Mouse (Mus musculus): Measurements from ENCODE around the gene Ano4. TPM values are rescaled to one million over a fixed set of nuclear protein-coding genes. Genes with fewer than 3 reads are reported as not detected.

Ano4 gene
- total and polyA plus RNA-seq, 3 experiments = 0.33 TPM; not detected in 2

DNA sequence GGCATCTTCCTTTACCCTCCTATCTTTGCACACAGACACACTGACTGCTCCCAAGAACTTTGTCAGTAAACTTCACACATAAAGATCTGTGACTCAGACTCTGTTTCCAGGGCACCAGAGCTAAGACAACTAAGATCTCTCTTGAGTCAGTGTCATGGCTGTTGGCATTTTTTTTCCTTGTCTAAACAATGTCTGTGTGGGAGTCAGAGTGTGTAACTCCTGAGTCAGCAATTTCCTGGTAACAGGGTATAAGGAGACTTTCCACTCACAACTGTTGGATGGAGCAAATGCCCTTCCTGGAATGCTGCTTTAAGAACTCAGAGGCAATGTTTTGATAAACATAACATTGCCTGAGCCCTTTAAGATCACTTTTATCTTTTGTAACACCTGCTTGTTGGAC lies 37.0 kb downstream of the Ano4 start:
- Histone ChIP-seq H3K36me3 (replicated peaks) (no peaks in the 10 kb centered on the region), H3K4me3 (ENCODE audit: low read depth, low read length) (no peak overlapping the region), H3K9me3 (replicated peaks) (no peaks in the 10 kb centered on the region), H3K27me3 (ENCODE audit: insufficient read depth, low read length) (no peaks in the 10 kb centered on the region), H3K4me1 (ENCODE audit: insufficient read depth, low read depth, low read length) (no peaks in the 10 kb centered on the region)
- ATAC-seq (ENCODE audit: extremely low read depth, insufficient number of reproducible peaks, low FRiP score, poor library complexity, severe bottlenecking) = no peak
- DNase-seq (ENCODE audit: low spot score) = no peak
- TF ChIP-seq GATA1 (IDR thresholded peaks at IDR 0.05; ENCODE audit: borderline replicate concordance, low read length) (no peak), POLR2AphosphoS5 (IDR thresholded peaks at IDR 0.05; ENCODE audit: insufficient replicate concordance, low read depth, low read length) (no peak), TAL1 (conservative IDR thresholded peaks at IDR 0.05; ENCODE audit: low read depth, low read length) (no peak), CTCF (IDR thresholded peaks at IDR 0.05; ENCODE audit: low read depth, low read length) (no peak), GATA2 (IDR thresholded peaks at IDR 0.05; ENCODE audit: borderline replicate concordance, low read depth, low read length) (no peak)

DNA sequence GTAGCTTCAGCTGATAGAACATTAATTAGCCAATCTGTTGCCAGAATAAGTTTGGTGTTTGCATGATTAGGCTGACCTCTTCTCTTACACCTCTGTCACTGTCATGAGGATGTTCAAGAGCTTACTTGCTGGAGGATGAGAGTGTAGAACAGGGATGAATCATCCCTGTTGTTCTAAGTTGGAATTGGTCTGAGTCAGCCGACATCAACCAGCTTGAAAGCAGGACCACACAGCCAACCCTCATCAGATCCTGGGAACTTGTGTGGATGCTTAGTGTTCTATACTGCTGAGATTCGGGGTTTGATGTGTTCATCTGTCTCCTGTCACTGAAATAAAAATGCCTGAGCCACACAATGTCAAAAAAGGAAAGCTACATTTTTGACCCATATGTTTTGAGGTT lies 44.2 kb downstream of the Ano4 start:
- H3K4me1 ChIP-seq (ENCODE audit: insufficient read depth, low read depth, low read length) = no peaks in the 10 kb centered on the region
- no peak for ATAC-seq (ENCODE audit: extremely low read depth, insufficient number of reproducible peaks, low FRiP score, poor library complexity, severe bottlenecking)
- DNase-seq (ENCODE audit: low spot score) = no peak
- no peak for TF ChIP-seq GATA2 (IDR thresholded peaks at IDR 0.05; ENCODE audit: borderline replicate concordance, low read depth, low read length)
- TF ChIP-seq TAL1 (conservative IDR thresholded peaks at IDR 0.05; ENCODE audit: low read depth, low read length) = no peak
- no peak for TF ChIP-seq CTCF (IDR thresholded peaks at IDR 0.05; ENCODE audit: low read depth, low read length)
- TF ChIP-seq GATA1 (IDR thresholded peaks at IDR 0.05; ENCODE audit: borderline replicate concordance, low read length) = no peak
- no peak for TF ChIP-seq POLR2AphosphoS5 (IDR thresholded peaks at IDR 0.05; ENCODE audit: insufficient replicate concordance, low read depth, low read length)
- no peaks in the 10 kb centered on the region for H3K9me3 ChIP-seq (replicated peaks)
- H3K27me3 ChIP-seq (ENCODE audit: insufficient read depth, low read length) = no peaks in the 10 kb centered on the region
- H3K4me3 ChIP-seq (ENCODE audit: low read depth, low read length) = no peak overlapping the region
- H3K36me3 ChIP-seq (replicated peaks) = no peaks in the 10 kb centered on the region

DNA sequence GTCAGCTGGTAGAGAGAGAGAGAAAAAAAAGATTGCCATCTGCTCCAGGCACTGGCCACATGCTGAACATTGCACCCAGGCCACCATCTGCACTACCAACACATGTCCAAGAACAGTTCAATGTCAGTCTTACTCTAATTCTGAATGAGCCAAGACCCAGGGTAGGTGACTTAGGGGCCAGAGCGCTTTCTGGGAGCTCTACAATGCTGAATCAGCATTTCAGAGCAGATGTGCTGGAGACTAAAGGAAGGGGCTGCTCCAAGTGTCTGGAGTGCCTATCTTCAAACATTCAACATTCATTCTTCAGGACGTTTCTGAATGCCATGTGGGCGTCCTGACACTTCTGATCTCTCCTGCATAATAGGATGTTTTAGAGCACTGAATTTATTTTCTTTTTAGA lies 51.8 kb downstream of the Ano4 start:
- no peaks in the 10 kb centered on the region for H3K4me1 ChIP-seq (ENCODE audit: insufficient read depth, low read depth, low read length)
- no peaks in the 10 kb centered on the region for H3K36me3 ChIP-seq (replicated peaks)
- TF ChIP-seq POLR2AphosphoS5 (IDR thresholded peaks at IDR 0.05; ENCODE audit: insufficient replicate concordance, low read depth, low read length) = no peak
- no peak for TF ChIP-seq CTCF (IDR thresholded peaks at IDR 0.05; ENCODE audit: low read depth, low read length)
- no peak for TF ChIP-seq GATA2 (IDR thresholded peaks at IDR 0.05; ENCODE audit: borderline replicate concordance, low read depth, low read length)
- no peak for TF ChIP-seq TAL1 (conservative IDR thresholded peaks at IDR 0.05; ENCODE audit: low read depth, low read length)
- no peak for TF ChIP-seq GATA1 (IDR thresholded peaks at IDR 0.05; ENCODE audit: borderline replicate concordance, low read length)
- no peaks in the 10 kb centered on the region for H3K9me3 ChIP-seq (replicated peaks)
- no peaks in the 10 kb centered on the region for H3K27me3 ChIP-seq (ENCODE audit: insufficient read depth, low read length)
- DNase-seq (ENCODE audit: low spot score) (no peak), ATAC-seq (ENCODE audit: extremely low read depth, insufficient number of reproducible peaks, low FRiP score, poor library complexity, severe bottlenecking) (no peak)
- no peak overlapping the region for H3K4me3 ChIP-seq (ENCODE audit: low read depth, low read length)

DNA sequence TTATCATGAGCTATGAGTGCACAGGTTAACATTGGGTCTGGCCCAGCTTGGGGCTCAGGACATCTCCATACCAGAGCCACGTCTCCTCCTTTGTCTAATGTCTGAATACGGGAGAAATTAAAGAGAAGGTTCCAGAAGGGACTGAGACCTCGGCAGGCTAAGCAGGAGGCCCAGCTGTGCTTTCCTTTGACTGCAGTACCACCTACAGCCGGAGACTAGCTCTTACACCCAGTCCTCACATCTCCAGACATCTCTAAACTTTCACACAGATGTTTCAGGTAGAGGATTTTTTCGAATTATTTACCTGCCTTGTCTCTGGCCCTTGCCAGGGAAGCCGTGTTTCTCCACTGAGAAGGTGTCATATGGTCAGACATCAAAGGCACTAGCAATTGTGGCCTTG lies 53.9 kb downstream of the Ano4 start:
- TF ChIP-seq GATA2 (IDR thresholded peaks at IDR 0.05; ENCODE audit: borderline replicate concordance, low read depth, low read length) (no peak), GATA1 (IDR thresholded peaks at IDR 0.05; ENCODE audit: borderline replicate concordance, low read length) (no peak), CTCF (IDR thresholded peaks at IDR 0.05; ENCODE audit: low read depth, low read length) (no peak), TAL1 (conservative IDR thresholded peaks at IDR 0.05; ENCODE audit: low read depth, low read length) (no peak), POLR2AphosphoS5 (IDR thresholded peaks at IDR 0.05; ENCODE audit: insufficient replicate concordance, low read depth, low read length) (no peak)
- Histone ChIP-seq H3K4me3 (ENCODE audit: low read depth, low read length) (no peak overlapping the region), H3K4me1 (ENCODE audit: insufficient read depth, low read depth, low read length) (no peaks in the 10 kb centered on the region), H3K27me3 (ENCODE audit: insufficient read depth, low read length) (no peaks in the 10 kb centered on the region), H3K36me3 (replicated peaks) (no peaks in the 10 kb centered on the region), H3K9me3 (replicated peaks) (no peaks in the 10 kb centered on the region; the same call in 1 of the 2 replicates)
- DNase-seq (ENCODE audit: low spot score) = no peak
- no peak for ATAC-seq (ENCODE audit: extremely low read depth, insufficient number of reproducible peaks, low FRiP score, poor library complexity, severe bottlenecking)

DNA sequence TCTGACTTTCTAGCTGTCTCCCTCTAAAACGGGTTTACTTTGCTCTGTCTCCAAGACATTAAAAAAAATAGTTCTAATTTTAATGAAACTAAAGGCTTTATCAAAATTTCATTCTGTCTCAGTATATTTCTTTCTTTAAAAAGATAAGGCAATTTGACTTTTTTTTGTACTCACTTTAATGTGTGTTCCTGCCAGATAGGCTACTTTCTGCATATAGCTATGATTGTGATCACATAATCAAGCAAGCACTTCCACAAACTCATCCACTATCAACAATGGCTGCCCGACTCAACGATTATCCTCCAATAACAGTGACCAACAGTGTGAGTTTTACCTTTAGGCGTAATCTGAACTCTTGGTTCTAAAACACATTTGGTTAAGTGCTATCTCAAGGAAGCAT lies 55.3 kb downstream of the Ano4 start:
- H3K9me3 ChIP-seq (replicated peaks) = no peaks in the 10 kb centered on the region; the same call in 1 of the 2 replicates
- ATAC-seq (ENCODE audit: extremely low read depth, insufficient number of reproducible peaks, low FRiP score, poor library complexity, severe bottlenecking) = no peak
- TF ChIP-seq CTCF (IDR thresholded peaks at IDR 0.05; ENCODE audit: low read depth, low read length) = no peak
- TF ChIP-seq TAL1 (conservative IDR thresholded peaks at IDR 0.05; ENCODE audit: low read depth, low read length) = no peak
- TF ChIP-seq GATA2 (IDR thresholded peaks at IDR 0.05; ENCODE audit: borderline replicate concordance, low read depth, low read length) = no peak
- TF ChIP-seq GATA1 (IDR thresholded peaks at IDR 0.05; ENCODE audit: borderline replicate concordance, low read length) = no peak
- no peak for TF ChIP-seq POLR2AphosphoS5 (IDR thresholded peaks at IDR 0.05; ENCODE audit: insufficient replicate concordance, low read depth, low read length)
- no peak for DNase-seq (ENCODE audit: low spot score)
- H3K27me3 ChIP-seq (ENCODE audit: insufficient read depth, low read length) = no peaks in the 10 kb centered on the region
- H3K4me3 ChIP-seq (ENCODE audit: low read depth, low read length) = no peak overlapping the region
- H3K4me1 ChIP-seq (ENCODE audit: insufficient read depth, low read depth, low read length) = no peaks in the 10 kb centered on the region
- no peaks in the 10 kb centered on the region for H3K36me3 ChIP-seq (replicated peaks)

DNA sequence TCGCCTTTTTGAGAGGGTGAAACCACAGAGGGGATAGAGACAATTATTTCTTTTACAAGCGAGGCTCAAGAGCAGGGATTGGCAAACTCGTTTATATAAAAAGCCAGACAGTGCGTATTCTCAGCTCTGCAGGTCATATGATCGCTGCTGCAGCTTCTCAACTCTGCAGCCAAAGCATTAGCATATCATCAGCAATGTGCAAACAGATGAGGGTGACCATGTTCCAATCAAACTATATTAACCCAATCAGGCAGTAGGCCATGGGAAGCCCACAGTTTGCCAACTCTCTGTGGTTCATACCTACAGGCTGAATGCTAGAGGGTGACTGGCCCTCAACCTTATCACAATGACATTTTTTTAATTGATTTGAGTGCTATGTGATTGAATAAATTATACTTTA lies 64.2 kb downstream of the Ano4 start:
- no peak for TF ChIP-seq TAL1 (conservative IDR thresholded peaks at IDR 0.05; ENCODE audit: low read depth, low read length)
- Histone ChIP-seq H3K4me3 (ENCODE audit: low read depth, low read length) (no peak overlapping the region), H3K9me3 (replicated peaks) (no peaks in the 10 kb centered on the region), H3K36me3 (replicated peaks) (no peaks in the 10 kb centered on the region), H3K4me1 (ENCODE audit: insufficient read depth, low read depth, low read length) (no peaks in the 10 kb centered on the region), H3K27me3 (ENCODE audit: insufficient read depth, low read length) (no peaks in the 10 kb centered on the region)
- ATAC-seq (ENCODE audit: extremely low read depth, insufficient number of reproducible peaks, low FRiP score, poor library complexity, severe bottlenecking) = no peak
- no peak for DNase-seq (ENCODE audit: low spot score)
